Mouse (Mus musculus): ENCODE measurements around the gene Alkbh8.
"Not testable (repeated sequence)": the region's sequence is repeated elsewhere in the genome, so short reads cannot be mapped to it uniquely, and the experiment has no call there.

Alkbh8 gene

DNA sequence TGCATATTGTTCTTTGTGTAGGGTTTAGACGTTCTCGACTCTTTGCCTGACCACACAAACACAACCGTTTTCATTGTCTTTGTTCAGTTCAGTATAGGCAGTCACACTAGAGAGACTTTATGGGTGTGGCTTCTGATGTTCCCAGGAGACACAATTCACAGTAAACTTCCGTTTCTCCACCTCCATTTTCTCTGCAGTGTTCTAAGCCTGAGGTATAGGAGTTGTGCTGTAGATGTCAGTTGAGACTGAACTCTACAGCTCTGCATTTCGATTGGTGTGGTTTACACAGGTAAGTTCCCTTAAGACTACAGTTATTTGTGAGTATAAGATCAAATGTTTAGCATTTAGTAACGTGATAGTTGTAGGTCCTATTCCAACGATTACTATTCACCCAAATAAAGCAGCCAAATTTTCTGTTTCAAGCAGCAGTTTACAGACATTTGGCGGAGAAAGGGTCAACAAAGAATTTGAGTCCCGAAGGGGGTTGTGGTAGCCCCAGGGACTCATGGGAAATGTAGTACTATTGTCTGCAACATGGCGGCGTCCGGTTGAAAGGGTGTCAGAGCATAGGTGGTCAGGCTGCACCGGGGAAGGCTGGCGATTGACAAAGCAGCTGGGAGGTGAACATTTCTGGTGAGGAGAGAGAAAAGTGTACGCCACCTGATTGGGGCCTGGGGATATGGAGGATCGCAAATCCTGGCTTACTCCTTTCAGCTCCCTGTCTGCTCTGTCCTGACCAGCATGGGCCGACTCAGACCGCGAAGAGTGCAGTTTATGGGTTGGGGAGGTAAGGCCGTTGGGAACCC, at the start of gene Alkbh8:
Gene Alkbh8, plus strand, starts transcription at position 179 of the 806 bp plus-strand sequence.
- peak; percentile 67 for DNase-seq

DNA sequence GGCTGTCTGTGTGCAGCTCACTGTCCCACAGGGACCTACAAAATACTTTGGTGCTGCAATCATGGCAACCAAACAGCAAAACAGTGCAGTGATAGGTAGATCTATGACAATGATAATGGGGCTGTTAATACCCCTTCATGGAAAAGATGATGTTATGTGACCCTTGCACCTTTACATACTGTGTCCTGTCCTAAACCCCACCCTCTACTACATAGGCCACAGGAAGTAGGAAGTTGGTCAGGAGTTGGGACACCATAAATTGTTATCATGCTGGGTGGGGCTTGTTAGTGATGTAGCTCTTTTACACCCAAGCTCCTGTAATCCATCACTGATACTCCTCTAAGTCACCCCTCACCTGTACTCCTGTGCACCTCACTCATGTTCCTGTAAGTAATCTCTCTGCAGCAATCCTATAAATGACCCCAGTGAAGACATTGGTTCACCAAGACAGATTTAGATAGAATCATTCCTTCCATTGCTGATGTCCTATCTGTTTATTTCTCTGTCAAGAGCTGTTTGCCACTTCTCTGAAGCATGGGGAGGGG, 25.6 kb upstream of the Alkbh8 start:
- no peak for DNase-seq

DNA sequence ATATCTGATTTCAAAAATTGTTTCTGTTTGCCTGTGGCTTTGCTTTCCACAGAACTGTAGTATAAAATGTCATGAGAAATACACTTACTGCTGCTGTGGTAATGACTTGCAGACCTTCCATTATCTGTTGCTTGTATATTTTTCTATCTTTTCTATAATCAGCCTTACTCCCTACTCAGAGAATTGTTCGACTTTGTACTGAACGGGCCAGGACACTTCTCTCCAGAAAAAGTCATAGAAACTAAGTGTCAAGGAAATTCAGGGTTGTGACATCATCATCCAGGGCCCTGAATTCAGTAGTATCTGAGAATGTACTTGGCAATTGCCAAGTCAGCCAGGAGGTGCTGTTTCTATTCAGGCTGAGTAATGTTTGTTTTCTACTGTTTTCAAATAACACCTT, 24.9 kb upstream of the Alkbh8 start:
- no peak for DNase-seq

DNA sequence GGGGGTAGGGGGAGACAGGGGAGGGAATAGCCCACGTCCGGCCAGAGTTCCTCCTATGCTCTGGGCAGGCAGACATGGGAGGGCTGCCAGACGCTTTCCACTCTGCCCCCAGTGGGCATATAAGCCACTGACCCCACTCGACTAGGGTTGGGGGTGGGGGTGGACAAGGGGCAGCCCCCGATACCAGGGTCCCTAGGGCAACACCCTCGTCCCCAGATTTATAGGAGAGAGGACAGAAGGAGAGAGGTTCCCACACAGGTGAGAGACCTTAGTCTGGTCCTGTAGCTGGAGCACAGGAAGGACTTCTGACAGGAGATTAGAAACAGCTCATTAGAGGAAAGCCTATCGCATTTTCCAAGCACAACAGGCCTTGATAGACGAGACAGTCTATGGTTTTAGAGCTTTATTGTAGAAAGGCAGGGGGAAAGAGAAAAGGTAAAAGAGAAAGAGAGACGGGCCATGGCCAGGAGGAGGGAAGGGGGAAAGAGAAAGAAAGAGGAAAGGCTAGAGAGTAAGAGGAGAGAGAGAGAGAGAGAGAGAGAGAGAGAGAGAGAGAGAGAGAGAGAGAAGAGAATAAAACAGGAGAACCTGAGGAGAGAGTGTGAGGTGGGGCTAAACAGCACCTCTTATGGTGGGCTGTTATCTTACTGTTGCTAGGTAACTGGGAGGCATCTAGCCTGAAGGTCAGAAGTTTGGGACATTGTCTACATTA, 7.4 kb upstream of the Alkbh8 start:
- not testable (repeated sequence) for DNase-seq

DNA sequence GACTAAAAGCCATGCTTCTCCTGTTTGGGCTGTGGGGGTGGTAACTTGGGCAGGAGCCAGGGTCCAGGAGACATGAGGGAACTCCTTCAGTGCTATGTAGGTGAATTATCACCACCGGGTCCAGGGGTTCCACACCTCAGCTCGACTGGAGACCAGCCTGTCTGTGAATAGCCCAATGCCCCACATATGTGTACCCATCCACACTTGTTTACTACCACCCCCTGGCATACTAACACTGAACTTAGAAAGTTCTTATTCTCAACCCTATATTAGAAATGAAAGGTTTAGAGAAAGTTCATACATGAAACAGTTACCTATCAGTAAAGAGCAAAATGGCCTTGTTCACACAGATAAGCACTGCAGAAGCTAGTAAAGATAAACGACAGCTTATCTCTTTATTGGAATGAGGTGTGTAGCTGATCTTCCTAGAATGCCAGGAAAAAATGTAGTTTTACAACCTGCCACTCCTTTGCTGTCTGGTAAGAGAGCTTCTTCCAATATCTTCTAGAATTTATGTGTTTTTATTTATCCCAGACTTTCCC, 6.8 kb upstream of the Alkbh8 start:
- no peak for DNase-seq

DNA sequence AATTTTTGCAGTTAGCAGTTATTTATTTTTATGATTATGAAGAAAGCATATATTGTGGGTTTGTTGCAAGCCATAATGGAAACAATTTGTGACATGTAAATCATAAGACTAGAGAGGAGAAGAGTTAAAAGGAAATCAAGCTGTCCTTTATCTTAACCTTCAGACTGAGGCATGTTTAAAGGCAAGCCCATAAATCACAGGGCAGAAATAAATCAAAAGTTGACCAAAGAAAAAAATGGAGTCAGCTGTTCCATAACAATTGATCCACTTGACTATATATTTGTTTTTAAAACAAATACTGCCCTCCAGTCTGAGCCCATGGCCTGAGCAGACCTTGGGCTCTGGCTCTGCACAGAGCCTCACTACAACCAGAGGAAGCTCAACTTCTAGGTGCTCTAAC, 4.6 kb upstream of the Alkbh8 start:
- DNase-seq = no peak

DNA sequence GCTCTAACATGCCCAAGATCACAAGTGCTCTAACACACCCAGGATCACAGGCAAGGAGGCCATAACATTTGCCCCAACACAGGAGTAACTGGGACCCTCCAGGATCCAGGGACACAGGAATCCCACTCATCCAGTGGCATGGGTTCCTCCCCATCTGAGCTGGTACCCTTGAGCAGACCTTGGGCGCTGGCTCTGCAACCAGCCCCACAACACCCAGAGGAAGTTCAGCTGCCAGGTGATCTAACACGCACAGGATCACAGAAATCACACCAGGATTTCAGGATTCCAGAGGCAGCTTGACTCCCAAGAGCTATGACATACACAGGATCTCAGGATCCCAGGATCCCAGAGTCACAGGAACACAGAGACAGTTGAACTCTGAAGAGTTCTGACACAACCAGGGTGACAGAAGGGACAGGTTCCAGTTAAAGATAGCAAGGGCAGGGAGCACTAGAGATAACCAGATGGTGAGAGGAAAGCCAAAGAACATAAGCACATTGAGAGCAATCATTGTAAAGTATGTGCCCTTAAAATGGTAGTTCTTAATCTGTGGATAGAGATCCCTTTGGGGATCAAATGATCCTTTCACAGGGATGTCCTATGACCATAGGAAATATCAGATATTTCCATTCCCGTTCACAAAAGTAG, 4.1 kb upstream of the Alkbh8 start:
- DNase-seq = no peak

DNA sequence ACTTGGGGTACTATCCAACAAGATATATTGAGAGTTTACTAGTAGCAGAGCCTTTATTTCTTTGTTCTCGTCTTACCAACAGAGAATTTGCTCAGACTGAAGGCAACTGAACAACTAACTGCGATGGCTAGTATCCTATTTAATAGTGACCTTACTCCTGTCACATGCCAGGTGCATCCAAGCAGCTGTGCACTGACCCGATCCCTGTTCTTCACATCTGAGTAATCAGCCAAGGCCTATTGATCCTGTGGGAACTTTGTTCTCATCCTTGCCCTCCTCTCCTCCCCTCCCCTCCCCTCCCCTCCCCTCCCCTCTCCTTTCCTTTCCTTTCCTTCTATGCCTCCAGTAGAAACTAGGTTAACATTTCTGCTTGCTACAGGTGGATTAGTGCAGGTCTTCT, 1.7 kb downstream of the Alkbh8 start:
- no peak for DNase-seq

DNA sequence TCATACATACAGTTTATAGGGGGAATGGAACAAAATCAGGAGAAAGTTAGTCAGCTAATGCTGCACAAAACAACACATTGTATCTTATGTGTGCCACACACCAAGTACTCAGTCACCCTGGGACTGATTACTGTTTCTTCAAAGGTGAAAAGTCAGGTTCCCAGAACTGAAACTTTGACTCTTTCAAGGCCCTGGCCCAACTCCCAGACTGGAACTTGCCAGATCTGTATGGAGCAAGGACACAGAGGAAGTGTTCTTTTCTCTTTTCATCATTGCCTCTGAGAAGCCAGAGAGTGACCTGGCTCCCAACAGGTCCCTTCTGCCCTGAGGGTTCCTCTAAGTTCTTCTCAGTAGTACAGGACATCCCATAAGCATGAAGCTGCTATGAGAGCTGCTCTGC, 10.2 kb downstream of the Alkbh8 start:
- DNase-seq = no peak

DNA sequence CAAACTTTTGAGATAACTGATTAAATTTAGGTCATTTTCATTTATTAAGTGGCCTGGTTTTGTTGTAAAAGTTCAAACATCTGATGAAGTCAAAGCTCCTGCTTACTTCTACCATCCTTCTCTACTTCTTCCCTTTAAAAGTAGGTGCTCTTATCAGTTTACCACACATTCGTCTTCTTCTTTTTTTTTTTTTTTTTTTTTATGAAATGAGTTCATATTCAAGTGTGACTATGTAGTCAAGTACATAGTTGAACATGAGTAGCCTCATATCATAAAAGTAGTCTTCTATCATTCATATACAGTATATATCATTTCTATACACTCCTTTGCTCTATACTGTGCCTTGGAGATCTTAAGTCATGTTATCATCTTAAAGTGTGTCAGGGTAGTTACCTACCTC, 11.0 kb downstream of the Alkbh8 start:
- no peak for DNase-seq

DNA sequence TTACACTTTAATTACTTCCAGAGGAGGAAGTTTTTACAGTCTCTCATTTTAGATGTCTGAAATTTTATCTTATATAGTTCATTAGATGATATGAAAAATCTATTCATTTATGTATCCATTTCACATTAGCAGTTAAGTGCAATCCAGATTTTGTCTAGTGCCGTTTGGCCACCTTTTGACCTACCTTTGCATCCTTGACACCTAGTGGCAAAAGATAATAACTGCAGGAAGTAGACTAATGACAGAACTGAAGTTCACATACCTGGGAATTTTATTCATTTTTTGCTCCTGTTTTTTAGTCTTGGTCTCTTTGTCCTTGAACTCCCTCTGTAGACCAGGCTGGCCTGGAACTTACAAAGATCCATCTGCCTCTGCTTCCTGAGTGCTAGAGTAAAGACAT, 15.1 kb downstream of the Alkbh8 start:
- no peak for DNase-seq

DNA sequence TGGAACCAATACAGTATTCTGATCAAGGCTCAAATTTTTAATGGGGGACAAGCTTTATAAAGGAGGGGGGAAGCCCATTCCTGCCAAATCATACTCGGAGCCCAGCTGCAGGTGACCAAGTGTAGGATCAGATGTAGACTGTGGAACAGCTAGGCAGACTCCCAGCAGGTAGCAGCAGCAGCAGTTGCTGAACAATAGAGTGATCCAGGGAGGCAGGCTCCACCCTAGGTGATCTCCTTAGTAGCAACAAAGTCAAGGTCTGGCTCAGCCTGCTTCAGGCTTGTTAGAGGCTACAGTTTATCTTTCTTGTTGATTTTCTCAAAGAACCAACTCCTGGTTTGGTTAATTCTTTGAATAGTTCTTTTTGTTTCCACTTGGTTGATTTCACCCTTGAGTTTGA, 41.4 kb downstream of the Alkbh8 start:
- not testable (repeated sequence) for DNase-seq

DNA sequence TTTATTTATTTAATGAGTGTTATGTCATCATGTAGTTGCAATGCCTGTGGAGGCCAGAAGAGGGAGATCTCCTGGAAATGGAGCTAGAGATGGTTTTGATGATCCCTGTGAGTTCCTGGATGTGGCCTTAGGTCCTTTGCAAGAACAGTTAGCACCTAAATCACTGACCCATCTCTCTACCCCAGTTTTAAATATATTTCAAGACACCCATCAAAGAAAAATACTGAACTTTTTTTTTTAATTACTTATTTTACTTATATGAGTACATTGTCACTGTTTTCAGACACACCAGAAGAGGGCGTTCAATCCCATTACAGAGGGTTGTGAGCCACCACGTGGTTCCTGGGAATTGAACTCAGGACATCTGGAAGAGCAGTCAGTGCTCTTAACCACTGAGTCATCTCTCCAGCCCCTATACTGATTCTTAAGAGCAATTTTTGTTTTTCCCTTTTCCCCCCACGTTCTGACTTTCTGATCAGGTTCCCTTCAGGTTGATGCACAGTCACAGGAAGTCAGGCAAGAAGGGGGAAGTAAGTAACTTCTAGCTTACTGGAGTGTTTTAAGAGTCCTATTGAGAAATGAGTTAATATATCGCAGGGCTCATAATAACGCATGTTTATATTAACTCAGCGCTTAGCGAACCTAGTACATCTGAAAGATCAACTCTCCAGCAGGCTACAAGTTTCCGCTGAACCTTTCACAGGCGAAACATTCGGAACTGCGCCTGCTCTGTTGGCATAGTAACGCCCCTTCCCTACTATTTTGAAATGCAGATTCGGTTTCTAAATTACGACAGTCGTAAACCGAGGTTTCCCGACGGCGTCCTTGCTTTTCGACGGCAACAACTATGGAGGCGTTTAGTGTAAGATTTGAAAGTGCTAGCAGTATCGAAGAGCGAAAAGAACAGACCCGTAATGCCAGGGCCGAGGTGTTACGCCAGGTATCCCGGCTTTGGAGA, 68.6 kb downstream of the Alkbh8 start, which contains the start of gene Cwf19l2:
Gene Cwf19l2, plus strand, starts transcription at position 342 of the 958 bp plus-strand sequence.
- peak; percentile 62 for DNase-seq

DNA sequence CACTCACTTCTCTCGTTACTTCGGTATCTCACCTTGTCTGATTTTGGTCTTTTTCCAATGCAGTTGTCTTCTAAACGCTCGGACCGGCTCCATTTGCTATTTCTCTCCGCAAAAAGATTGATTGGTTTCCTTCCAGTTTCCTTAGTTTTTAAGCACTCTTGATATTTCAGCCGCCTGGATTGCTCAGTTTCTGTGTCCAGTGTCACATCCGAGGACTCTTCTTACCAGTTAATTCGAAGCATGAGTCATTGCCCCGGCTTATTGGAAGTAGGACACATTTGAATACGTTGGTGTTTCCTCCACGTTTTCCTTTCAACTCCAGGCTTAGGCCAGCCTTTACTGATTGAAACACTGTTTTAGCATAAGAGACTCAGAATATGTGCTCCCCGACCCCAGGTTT, 69.4 kb downstream of the Alkbh8 start:
- DNase-seq = peak; percentile 18

DNA sequence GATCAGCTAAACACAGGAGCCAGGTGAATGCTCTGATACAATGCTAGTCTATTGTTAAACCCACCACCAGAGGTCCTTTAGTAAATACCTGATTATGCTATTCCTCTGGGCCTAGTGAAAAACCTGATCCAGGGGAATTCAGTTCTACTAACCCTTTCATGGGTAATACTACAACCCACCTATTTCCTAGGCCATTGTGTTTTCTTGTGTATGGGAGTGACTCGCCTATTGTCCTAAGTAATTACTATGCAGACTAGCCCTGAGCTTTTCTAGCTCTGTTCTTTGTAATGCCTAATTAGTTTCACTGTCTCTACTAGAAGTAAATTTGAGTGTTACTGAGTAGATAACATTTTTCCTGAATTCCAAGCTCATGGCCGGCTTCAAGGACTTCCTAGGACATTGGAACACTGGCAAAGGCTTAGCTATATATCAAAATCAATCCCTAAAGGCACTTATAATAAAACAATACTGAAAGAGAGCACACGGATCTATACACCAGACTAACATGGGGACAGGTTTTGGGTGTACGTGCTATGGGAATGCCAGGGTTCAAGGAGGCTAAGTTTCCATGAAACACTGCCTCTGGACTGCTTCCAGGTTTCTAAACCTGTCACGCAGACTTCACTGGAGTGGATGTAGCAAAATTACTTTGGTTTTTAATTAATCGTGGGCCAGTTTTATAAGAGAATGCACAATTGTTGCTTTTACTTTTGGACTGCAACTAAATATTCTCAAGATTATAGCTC, 104.8 kb downstream of the Alkbh8 start:
- DNase-seq = not testable (repeated sequence)
